Mouse (Mus musculus): ENCODE measurements around the gene Map2k3. TPM values are rescaled to one million over a fixed set of nuclear protein-coding genes. Genes with fewer than 3 reads are reported as not detected.

Gene Map2k3
- total and polyA plus RNA-seq, 3 experiments: 13.7 to 92.5 (median 35.5) TPM

DNA sequence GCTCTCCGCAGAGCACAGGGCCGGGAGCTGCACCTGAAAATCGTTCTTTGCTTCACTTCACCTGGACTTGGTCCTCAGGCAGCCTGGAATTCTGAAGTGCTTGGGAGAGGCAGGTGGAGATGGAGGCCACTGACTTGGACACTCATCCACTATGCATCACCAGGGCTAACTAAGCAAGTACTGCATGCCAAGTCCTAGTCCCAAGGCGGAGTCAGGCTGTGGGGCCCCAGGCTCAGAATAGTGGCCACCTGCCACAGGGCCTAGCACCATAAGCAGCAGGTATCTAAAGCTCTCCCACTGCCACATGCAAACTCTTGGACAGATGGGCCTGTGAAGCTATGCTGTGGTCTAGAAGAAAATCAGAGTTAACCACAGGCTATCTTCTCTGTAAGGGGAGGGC lies 25.4 kb upstream of the Map2k3 start:
- H3K4me1 ChIP-seq (ENCODE audit: control insufficient read depth in 1 of 2, insufficient read depth in 2 of 2): peaks cover 0 to under 1% of the 10 kb centered on the region in 2 experiments; a peak in 2 of 4 replicates
- no peak overlapping the region for H3K27ac ChIP-seq (ENCODE audit: insufficient read depth, low read depth)
- no peak for DNase-seq (ENCODE audit: extremely low read depth)
- in situ Hi-C loops (cut with MboI; ENCODE audit: low pct_ligation_motif_present, low pct_unique_long_range_greater_than_20kb, low sequenced_read_pairs) (loop anchor here (10.0 kb wide), 1 partner anchor 138 kb away; no protein-coding TSS in a partner anchor), dilution Hi-C loops (cut with MboI; ENCODE audit: extremely low pct_ligation_motif_present, extremely low pct_unique_long_range_greater_than_20kb, low sequenced_read_pairs) (no loop called here)
- H3K4me3 ChIP-seq (replicated peaks in 1 of 3; ENCODE audit: low read depth in 2 of 3, low read length in 2 of 3, poor library complexity in 1 of 3): no peak overlapping the region
- no peak overlapping the region for H3K9ac ChIP-seq (ENCODE audit: insufficient read depth, low read depth)
- no peaks in the 10 kb centered on the region for H3K79me2 ChIP-seq (replicated peaks; ENCODE audit: control insufficient read depth, extremely low read depth, insufficient read depth, poor library complexity, severe bottlenecking)
- H3K27me3 ChIP-seq (replicated peaks): no peaks in the 10 kb centered on the region
- no peak overlapping the region for H3K4me2 ChIP-seq (ENCODE audit: insufficient read depth, low read depth, poor library complexity, severe bottlenecking)
- no peak for TF ChIP-seq IRF4 (IDR thresholded peaks at IDR 0.05; ENCODE audit: low read depth, low read length)
- TF ChIP-seq RCOR1 (conservative IDR thresholded peaks at IDR 0.05; ENCODE audit: low read depth, low read length): no peak
- TF ChIP-seq TBP (conservative IDR thresholded peaks at IDR 0.05; ENCODE audit: low read depth, low read length): no peak
- TF ChIP-seq HCFC1 (IDR thresholded peaks at IDR 0.05; ENCODE audit: low read depth, low read length): no peak
- no peak for TF ChIP-seq SMC3 (IDR thresholded peaks at IDR 0.05; ENCODE audit: low read depth, low read length)
- no peak for TF ChIP-seq BHLHE40 (IDR thresholded peaks at IDR 0.05; ENCODE audit: low read depth, low read length)
- TF ChIP-seq TCF12 (IDR thresholded peaks at IDR 0.05; ENCODE audit: low read depth, low read length): no peak
- TF ChIP-seq UBTF (IDR thresholded peaks at IDR 0.05; ENCODE audit: low read depth, low read length): no peak
- TF ChIP-seq USF2 (conservative IDR thresholded peaks at IDR 0.05; ENCODE audit: low read depth, low read length): no peak
- TF ChIP-seq ZKSCAN1 (IDR thresholded peaks at IDR 0.05; ENCODE audit: borderline replicate concordance, low read depth, low read length): no peak
- no peak for TF ChIP-seq ZNF384 (IDR thresholded peaks at IDR 0.05; ENCODE audit: low read depth, low read length)
- no peak for TF ChIP-seq PAX5 (IDR thresholded peaks at IDR 0.05; ENCODE audit: low read length)
- TF ChIP-seq USF1 (IDR thresholded peaks at IDR 0.05; ENCODE audit: low read depth, low read length): no peak
- TF ChIP-seq CHD1 (IDR thresholded peaks at IDR 0.05; ENCODE audit: low read depth, low read length): no peak
- no peak for TF ChIP-seq CTCF (conservative IDR thresholded peaks at IDR 0.05 in 1 of 2, IDR thresholded peaks at IDR 0.05 in 1 of 2; ENCODE audit: low read depth in 2 of 2, low read length in 2 of 2)
- no peak for TF ChIP-seq MYC (IDR thresholded peaks at IDR 0.05; ENCODE audit: low read depth, low read length)
- no peak for TF ChIP-seq ZC3H11A (IDR thresholded peaks at IDR 0.05; ENCODE audit: low read depth, low read length)
- TF ChIP-seq CHD2 (IDR thresholded peaks at IDR 0.05; ENCODE audit: low read length): no peak
- no peak for TF ChIP-seq NRF1 (IDR thresholded peaks at IDR 0.05; ENCODE audit: low read depth, low read length)
- no peak for TF ChIP-seq ELF1 (IDR thresholded peaks at IDR 0.05; ENCODE audit: low read depth, low read length)
- H3K9me3 ChIP-seq (replicated peaks; ENCODE audit: low read length): no peaks in the 10 kb centered on the region
- peaks cover 13 to 39% of the 10 kb centered on the region in 2 experiments for H3K36me3 ChIP-seq (replicated peaks in 1 of 2; ENCODE audit: control insufficient read depth in 1 of 2, insufficient read depth in 1 of 2, low read length in 1 of 2)

DNA sequence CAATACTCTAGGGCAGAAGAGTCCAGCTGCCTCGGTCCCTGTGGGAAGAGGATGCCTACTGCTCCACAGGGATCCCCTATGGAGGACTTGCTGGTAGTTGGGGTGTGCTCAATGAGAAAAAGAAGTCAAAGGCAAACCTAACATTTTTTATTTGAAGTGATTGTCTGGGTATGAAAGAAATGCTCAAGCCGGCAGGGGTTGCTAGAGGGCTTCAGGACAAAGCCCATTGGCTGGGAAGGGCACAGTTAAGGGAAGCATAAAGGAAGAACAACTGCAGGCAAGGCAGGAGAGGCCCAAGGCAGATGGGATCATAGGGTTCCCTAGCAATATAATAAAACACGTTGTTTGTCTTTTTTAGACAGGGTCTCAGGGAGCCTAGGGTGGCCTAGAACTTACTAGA lies 23.8 kb upstream of the Map2k3 start:
- Histone ChIP-seq H3K9me3 (replicated peaks; ENCODE audit: low read length) (no peaks in the 10 kb centered on the region), H3K36me3 (replicated peaks in 1 of 2; ENCODE audit: control insufficient read depth in 1 of 2, insufficient read depth in 1 of 2, low read length in 1 of 2) (peaks cover 13 to 39% of the 10 kb centered on the region in 2 experiments), H3K4me1 (ENCODE audit: control insufficient read depth in 1 of 2, insufficient read depth in 2 of 2) (peaks cover 4 to 16% of the 10 kb centered on the region in 2 experiments), H3K27me3 (replicated peaks) (no peaks in the 10 kb centered on the region), H3K27ac (ENCODE audit: insufficient read depth, low read depth) (no peak overlapping the region), H3K9ac (ENCODE audit: insufficient read depth, low read depth) (no peak overlapping the region), H3K79me2 (replicated peaks; ENCODE audit: control insufficient read depth, extremely low read depth, insufficient read depth, poor library complexity, severe bottlenecking) (no peaks in the 10 kb centered on the region), H3K4me2 (ENCODE audit: insufficient read depth, low read depth, poor library complexity, severe bottlenecking) (no peak overlapping the region), H3K4me3 (replicated peaks in 1 of 3; ENCODE audit: low read depth in 2 of 3, low read length in 2 of 3, poor library complexity in 1 of 3) (no peak overlapping the region)
- in situ Hi-C loops (cut with MboI; ENCODE audit: low pct_ligation_motif_present, low pct_unique_long_range_greater_than_20kb, low sequenced_read_pairs) (loop anchor here (10.0 kb wide), 1 partner anchor 137 kb away; no protein-coding TSS in a partner anchor), dilution Hi-C loops (cut with MboI; ENCODE audit: extremely low pct_ligation_motif_present, extremely low pct_unique_long_range_greater_than_20kb, low sequenced_read_pairs) (no loop called here)
- TF ChIP-seq RAD21 (IDR thresholded peaks at IDR 0.05; ENCODE audit: low read depth, low read length) (peak; percentile 29), TCF12 (IDR thresholded peaks at IDR 0.05; ENCODE audit: low read depth, low read length) (no peak), IRF4 (IDR thresholded peaks at IDR 0.05; ENCODE audit: low read depth, low read length) (no peak), RCOR1 (conservative IDR thresholded peaks at IDR 0.05; ENCODE audit: low read depth, low read length) (no peak), SMC3 (IDR thresholded peaks at IDR 0.05; ENCODE audit: low read depth, low read length) (0 out of 2 replicates have a peak, but pooled peaks have one; percentile 11), CTCF (conservative IDR thresholded peaks at IDR 0.05 in 1 of 2, IDR thresholded peaks at IDR 0.05 in 1 of 2; ENCODE audit: low read depth in 2 of 2, low read length in 2 of 2) (peak in 1 of 2 experiments; percentile 32; a peak in 2 of 4 replicates)
- DNase-seq (ENCODE audit: extremely low read depth): no peak

All from CH12.LX (cell line).